Mouse (Mus musculus) kidney, postnatal 0 days (tissue): Measurements from ENCODE around the gene Gm28036. TPM values are rescaled to one million over a fixed set of nuclear protein-coding genes. Genes with fewer than 3 reads are reported as not detected.

Experiments used
- ATAC-seq: fragments of 200-750 bp; cut with Nextera tagmentation; replicated peaks from 2 replicates; pipeline ENCODE4 v1.8.0; 2017; ENCODE audit warnings: low read depth, moderate number of reproducible peaks, moderate TSS enrichment, moderate library complexity; ENCODE audit not compliant: low FRiP score
- DNase-seq: peaks from one replicate; pipeline ENCODE4 v3.0.0-alpha.2; 2016; ENCODE audit warnings: low spot score
- H3K27ac ChIP-seq: fragments of 300-500 bp; sonication (generic); 2 replicates; pipeline ENCODE4 v1.5.1; 2014; ENCODE audit warnings: mild to moderate bottlenecking
- H3K27me3 ChIP-seq: fragments of 300-500 bp; sonication (generic); 2 replicates; pipeline ENCODE4 v1.6.1; 2014; ENCODE audit warnings: low read length, mixed read lengths; ENCODE audit not compliant: insufficient read depth
- H3K36me3 ChIP-seq: fragments of 300-500 bp; sonication (generic); 2 replicates; pipeline ENCODE4 v1.6.1; 2014; ENCODE audit warnings: low read length, mixed read lengths; ENCODE audit not compliant: insufficient read depth
- H3K4me1 ChIP-seq: fragments of 300-500 bp; sonication (generic); replicated peaks from 2 replicates; pipeline ENCODE4 v1.6.1; 2014; ENCODE audit warnings: antibody characterized with exemption, low read length, mixed read lengths; ENCODE audit not compliant: insufficient read depth
- H3K4me2 ChIP-seq: fragments of 300-500 bp; sonication (generic); 2 replicates; pipeline ENCODE4 v1.6.1; 2014; ENCODE audit warnings: mild to moderate bottlenecking, low read length, moderate library complexity, mixed read lengths
- H3K4me3 ChIP-seq: fragments of 300-500 bp; sonication (generic); replicated peaks from 2 replicates; pipeline ENCODE4 v1.5.1; 2014; ENCODE audit warnings: low read depth, low read length
- H3K9ac ChIP-seq: fragments of 300-500 bp; sonication (generic); 2 replicates; pipeline ENCODE4 v1.6.1; 2014; ENCODE audit warnings: low read depth, low read length
- H3K9me3 ChIP-seq: fragments of 300-500 bp; sonication (generic); replicated peaks from 2 replicates; pipeline ENCODE4 v1.6.1; 2016; ENCODE audit warnings: low read length, inconsistent platforms, mixed read lengths
- CTCF ChIP-seq: IDR thresholded peaks from 2 replicates; pipeline ENCODE4 v1.5.1; 2016; ENCODE audit warnings: antibody characterized with exemption, low read depth, mild to moderate bottlenecking, moderate library complexity
- WGBS: fragments of 180-500 bp; shearing (Covaris S2); extraction: QIAGEN DNeasy Blood & Tissue Kit; methylation state at CpG from one replicate; pipeline ENCODE4 v1.1.7; 2014; 5-methylcytosine and 5-hydroxymethylcytosine counted together
- polyA plus RNA-seq: library from polyadenylated mRNA; unstranded; fragments of >200 nt; fragmentation: Nextera tagmentation; extraction: Ambion mirVana; gene quantifications from 2 replicates; pipeline ENCODE4 v1.2.1, GENCODE M21; 2015

The Gm28036 gene
- polyA plus RNA-seq, 1 experiment from 2014 or later, result 8.0 TPM

DNA sequence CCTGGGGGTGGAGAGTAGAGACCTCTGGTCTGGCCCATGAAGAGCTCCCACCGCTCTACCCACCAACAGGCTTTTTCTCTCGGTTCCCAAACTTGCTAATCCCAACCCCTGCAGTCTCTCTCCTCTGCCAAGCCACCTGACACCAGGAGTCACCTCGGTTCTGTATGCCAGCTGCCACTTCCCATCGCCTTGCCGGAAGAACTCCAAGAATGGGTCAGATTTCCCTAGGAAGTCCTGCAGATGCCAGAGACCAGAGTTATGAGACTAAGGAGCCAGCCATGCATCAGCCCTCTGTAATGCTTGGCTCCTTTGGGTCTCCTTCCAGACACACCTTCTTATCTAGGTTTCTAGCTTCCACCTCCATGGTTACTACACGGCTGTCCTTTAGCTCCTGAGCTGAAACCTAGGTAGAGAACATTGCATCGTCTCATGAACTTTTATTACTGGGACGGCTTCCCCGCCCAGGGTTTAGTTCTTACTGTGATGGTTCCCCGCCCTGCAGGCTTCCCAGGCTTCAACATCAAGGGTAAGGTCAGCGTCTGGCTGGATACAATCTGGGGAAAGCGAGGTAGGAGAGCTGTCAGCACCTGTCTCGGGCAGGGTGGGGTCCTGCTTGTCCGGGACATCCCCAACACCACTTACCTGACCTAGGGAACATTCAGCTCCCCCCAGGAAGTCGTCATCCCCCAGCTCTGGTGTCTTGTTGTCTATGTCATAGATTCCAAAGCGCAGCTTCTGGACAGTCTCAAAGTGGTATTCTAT, 48.3 kb downstream of the Gm28036 start:
- Histone ChIP-seq H3K27me3 (no peaks in the 10 kb centered on the region), H3K4me3 (no peak overlapping the region), H3K36me3 (peaks cover 40% of the 10 kb centered on the region), H3K9me3 (no peaks in the 10 kb centered on the region), H3K27ac (no peak overlapping the region), H3K4me2 (no peak overlapping the region), H3K9ac (no peak overlapping the region), H3K4me1 (no peaks in the 10 kb centered on the region)
- DNase-seq (no peak), ATAC-seq (no peak)
- WGBS, result 88% methylated on average over 16 of the region's 16 CpGs
- TF ChIP-seq CTCF, result no peak

DNA sequence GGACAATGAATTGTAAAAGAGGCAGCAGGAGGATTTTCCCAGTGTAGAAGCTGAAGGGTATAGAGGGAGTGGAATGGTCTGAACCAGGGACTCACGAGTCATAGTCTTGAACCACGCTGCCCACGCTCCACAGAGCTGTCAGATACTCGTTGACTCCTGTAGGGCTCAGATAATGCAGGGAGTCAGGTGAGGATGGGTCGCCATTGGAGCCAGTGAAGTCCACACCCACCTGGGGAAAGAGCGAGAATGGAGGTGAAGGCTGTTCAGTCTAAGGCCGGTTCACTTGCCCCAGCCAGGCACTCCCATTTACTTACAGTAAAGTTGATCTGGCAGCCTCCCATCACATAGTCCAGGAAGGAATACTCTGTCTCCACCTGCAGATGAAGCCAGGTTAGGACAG, 49.4 kb downstream of the Gm28036 start:
- Histone ChIP-seq H3K27ac (no peak overlapping the region), H3K4me1 (no peaks in the 10 kb centered on the region), H3K4me3 (no peak overlapping the region), H3K9ac (no peak overlapping the region), H3K27me3 (no peaks in the 10 kb centered on the region), H3K36me3 (peaks cover 49% of the 10 kb centered on the region), H3K4me2 (no peak overlapping the region), H3K9me3 (no peaks in the 10 kb centered on the region)
- TF ChIP-seq CTCF, result no peak
- no peak for ATAC-seq
- 92% methylated on average over 7 of the region's 7 CpGs for WGBS
- DNase-seq, result no peak

- H3K27ac ChIP-seq, result no peak overlapping the region
- no peak for ATAC-seq
- peaks cover 52% of the 10 kb centered on the region for H3K36me3 ChIP-seq
- no peak overlapping the region for H3K4me3 ChIP-seq
- no peak overlapping the region for H3K9ac ChIP-seq
- no peak overlapping the region for H3K4me2 ChIP-seq
- no peaks in the 10 kb centered on the region for H3K4me1 ChIP-seq
- H3K27me3 ChIP-seq, result no peaks in the 10 kb centered on the region
- TF ChIP-seq CTCF, result no peak
- WGBS, result 82% methylated on average over 15 of the region's 15 CpGs
- no peak for DNase-seq
- no peaks in the 10 kb centered on the region for H3K9me3 ChIP-seq
Observed at GRCm38 (mm10) chr2:156073725-156074124, 53.2 kb downstream of the Gm28036 start.

GRCm38 (mm10) chr2:156071236-156071635, 55.7 kb downstream of the Gm28036 start:
- H3K4me3 ChIP-seq, result no peak overlapping the region
- no peak overlapping the region for H3K9ac ChIP-seq
- no peaks in the 10 kb centered on the region for H3K27me3 ChIP-seq
- no peak overlapping the region for H3K4me2 ChIP-seq
- H3K4me1 ChIP-seq, result no peaks in the 10 kb centered on the region
- DNase-seq, result no peak
- no peak overlapping the region for H3K27ac ChIP-seq
- TF ChIP-seq CTCF, result no peak
- peaks cover 35% of the 10 kb centered on the region for H3K36me3 ChIP-seq
- no peak for ATAC-seq
- H3K9me3 ChIP-seq, result no peaks in the 10 kb centered on the region
- WGBS, result 96% methylated on average over 10 of the region's 10 CpGs

- Histone ChIP-seq H3K36me3 (peaks cover 8% of the 10 kb centered on the region), H3K4me3 (no peak overlapping the region), H3K9ac (no peak overlapping the region), H3K9me3 (no peaks in the 10 kb centered on the region), H3K27ac (no peak overlapping the region), H3K4me1 (peaks cover 8% of the 10 kb centered on the region; the same call in 1 of the 2 replicates), H3K27me3 (no peaks in the 10 kb centered on the region), H3K4me2 (no peak overlapping the region)
- DNase-seq, result no peak
- WGBS, result 91% methylated on average over 10 of the region's 10 CpGs
- no peak for ATAC-seq
- no peak for TF ChIP-seq CTCF
Observed at GRCm38 (mm10) chr2:156067916-156068315, 59.0 kb downstream of the Gm28036 start.

- Histone ChIP-seq H3K9me3 (no peaks in the 10 kb centered on the region), H3K4me3 (peak overlapping the region; percentile 76), H3K27me3 (no peaks in the 10 kb centered on the region), H3K27ac (no peak overlapping the region), H3K4me2 (peak overlapping the region; percentile 100), H3K9ac (peak overlapping the region; percentile 62; the same call in 1 of the 2 replicates), H3K36me3 (peaks cover under 1% of the 10 kb centered on the region; the same call in 1 of the 2 replicates), H3K4me1 (peaks cover 8% of the 10 kb centered on the region; the same call in 1 of the 2 replicates)
- no peak for TF ChIP-seq CTCF
- WGBS, result 29% methylated on average over 9 of the region's 10 CpGs
- DNase-seq (no peak), ATAC-seq (peak; percentile 10)
Observed at GRCm38 (mm10) chr2:156066126-156066525, 60.8 kb downstream of the Gm28036 start.
